Mouse (Mus musculus) liver, embryonic 12.5 days (tissue): ENCODE data around the gene Wipi2. TPM values are rescaled to one million over a fixed set of nuclear protein-coding genes. Genes with fewer than 3 reads are reported as not detected.
A peak's percentile ranks its signal among the peaks of the same experiment; 100 is the strongest.

Experiments used
- ATAC-seq: fragments of 200-750 bp; cut with Nextera tagmentation; 2 replicates; pipeline ENCODE4 v1.8.0; 2017; ENCODE audit warnings: moderate number of reproducible peaks, mild to moderate bottlenecking, moderate library complexity
- H3K27ac ChIP-seq: fragments of 300-500 bp; sonication (generic); 2 replicates; pipeline ENCODE4 v1.5.1; 2016; ENCODE audit warnings: mild to moderate bottlenecking
- H3K27me3 ChIP-seq: fragments of 300-500 bp; sonication (generic); replicated peaks from 2 replicates; pipeline ENCODE4 v1.6.1; 2016; ENCODE audit warnings: mild to moderate bottlenecking, moderate library complexity
- H3K36me3 ChIP-seq: fragments of 300-500 bp; sonication (generic); 2 replicates; pipeline ENCODE4 v1.6.1; 2016; ENCODE audit warnings: mild to moderate bottlenecking, moderate library complexity
- H3K4me1 ChIP-seq: fragments of 300-500 bp; sonication (generic); 2 replicates; pipeline ENCODE4 v1.6.1; 2016
- H3K4me2 ChIP-seq: fragments of 300-500 bp; sonication (generic); 2 replicates; pipeline ENCODE4 v1.6.1; 2016; ENCODE audit warnings: mild to moderate bottlenecking, moderate library complexity
- H3K4me3 ChIP-seq: fragments of 300-500 bp; sonication (generic); 2 replicates; pipeline ENCODE4 v1.5.1; 2016; ENCODE audit warnings: mild to moderate bottlenecking, moderate library complexity
- H3K9ac ChIP-seq: fragments of 300-500 bp; sonication (generic); 2 replicates; pipeline ENCODE4 v1.6.1; 2016; ENCODE audit warnings: mild to moderate bottlenecking, moderate library complexity
- H3K9me3 ChIP-seq: fragments of 300-500 bp; sonication (generic); replicated peaks from 2 replicates; pipeline ENCODE4 v1.6.1; 2016; ENCODE audit warnings: mild to moderate bottlenecking, moderate library complexity
- WGBS: fragments of 180-500 bp; shearing (Covaris S2); methylation state at CpG from one replicate; pipeline ENCODE4 v1.1.7; 2016; ENCODE audit not compliant: insufficient replicate concordance; 5-methylcytosine and 5-hydroxymethylcytosine counted together
- polyA plus RNA-seq: library from polyadenylated mRNA; unstranded; fragments of >200 nt; fragmentation: Nextera tagmentation; extraction: Ambion mirVana; gene quantifications from 2 replicates; pipeline ENCODE4 v1.2.1, GENCODE M21; 2016

Wipi2 gene
- polyA plus RNA-seq, 1 experiment from 2014 or later, result 50.1 TPM

GRCm38 (mm10) chr5:142637823-142638222 lies 10.3 kb downstream of the Wipi2 start:
- no peaks in the 10 kb centered on the region for H3K9me3 ChIP-seq
- peak overlapping the region; percentile 77 for H3K27ac ChIP-seq
- peaks cover 52% of the 10 kb centered on the region for H3K4me1 ChIP-seq
- H3K27me3 ChIP-seq, result no peaks in the 10 kb centered on the region
- peak; percentile 98 for ATAC-seq
- H3K4me3 ChIP-seq, result no peak overlapping the region
- 52% methylated on average over 5 of the region's 5 CpGs for WGBS
- peaks cover 99% of the 10 kb centered on the region for H3K36me3 ChIP-seq
- peak overlapping the region; percentile 31 for H3K4me2 ChIP-seq
- no peak overlapping the region for H3K9ac ChIP-seq

- Histone ChIP-seq H3K4me1 (peaks cover 52% of the 10 kb centered on the region), H3K27ac (no peak overlapping the region), H3K9ac (no peak overlapping the region), H3K9me3 (no peaks in the 10 kb centered on the region), H3K4me3 (no peak overlapping the region), H3K36me3 (peaks cover 95% of the 10 kb centered on the region), H3K27me3 (no peaks in the 10 kb centered on the region), H3K4me2 (no peak overlapping the region)
- 81% methylated on average over 5 of the region's 5 CpGs for WGBS
- no peak for ATAC-seq
Observed at GRCm38 (mm10) chr5:142640088-142640487, 12.6 kb downstream of the Wipi2 start.

- ATAC-seq, result no peak
- H3K9me3 ChIP-seq, result no peaks in the 10 kb centered on the region
- H3K27ac ChIP-seq, result no peak overlapping the region
- H3K4me2 ChIP-seq, result no peak overlapping the region
- H3K9ac ChIP-seq, result no peak overlapping the region
- 89% methylated on average over 6 of the region's 6 CpGs for WGBS
- no peak overlapping the region for H3K4me3 ChIP-seq
- H3K27me3 ChIP-seq, result no peaks in the 10 kb centered on the region
- H3K36me3 ChIP-seq, result peaks cover 90% of the 10 kb centered on the region
- H3K4me1 ChIP-seq, result peaks cover 45% of the 10 kb centered on the region
Observed at GRCm38 (mm10) chr5:142641331-142642051, 14.0 kb downstream of the Wipi2 start.

- Histone ChIP-seq H3K27ac (peak overlapping the region; percentile 96), H3K9ac (peak overlapping the region; percentile 39)
- ATAC-seq, result peak; percentile 8
Observed at GRCm38 (mm10) chr5:142648162-142648561, 20.7 kb downstream of the Wipi2 start.

GRCm38 (mm10) chr5:142649460-142650050 lies 22.1 kb downstream of the Wipi2 start:
- Histone ChIP-seq H3K27ac (peak overlapping the region; percentile 96), H3K4me2 (peak overlapping the region; percentile 72), H3K4me1 (peaks cover 83% of the 10 kb centered on the region), H3K9ac (peak overlapping the region; percentile 56), H3K36me3 (peaks cover 31% of the 10 kb centered on the region), H3K9me3 (no peaks in the 10 kb centered on the region), H3K4me3 (peak overlapping the region; percentile 31), H3K27me3 (no peaks in the 10 kb centered on the region)
- ATAC-seq, result no peak
- WGBS, result 72% methylated on average over 4 of the region's 4 CpGs

More at GRCm38 (mm10) chr5:142648162-142648561, 20.7 kb downstream of the Wipi2 start:
- Histone ChIP-seq H3K9me3 (no peaks in the 10 kb centered on the region), H3K36me3 (peaks cover 34% of the 10 kb centered on the region), H3K4me1 (peaks cover 69% of the 10 kb centered on the region), H3K4me2 (peak overlapping the region; percentile 36), H3K4me3 (no peak overlapping the region), H3K27me3 (no peaks in the 10 kb centered on the region)
- WGBS, result 73% methylated on average over 7 of the region's 7 CpGs

DNA sequence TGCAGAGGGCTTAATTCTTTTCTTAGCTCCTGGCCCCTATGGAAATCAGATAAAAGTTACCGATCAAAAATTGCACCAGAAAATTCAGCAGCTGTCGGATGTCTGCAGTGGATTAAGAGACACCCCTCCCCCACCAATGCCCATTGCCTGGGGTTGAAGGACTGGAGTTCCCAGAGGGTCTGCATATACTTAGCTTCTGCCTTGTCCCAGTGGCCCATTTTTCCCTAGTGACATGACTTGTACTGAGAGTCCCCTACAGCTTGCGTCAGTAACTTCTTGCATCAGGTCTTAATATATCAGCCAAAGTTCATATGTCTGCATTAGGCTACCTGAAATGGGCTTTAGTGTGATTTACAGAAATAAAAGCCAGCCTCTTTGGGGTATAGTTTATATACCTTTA lies 22.9 kb downstream of the Wipi2 start:
- WGBS, result 15% methylated on average over 3 of the region's 3 CpGs
- Histone ChIP-seq H3K36me3 (peaks cover 30% of the 10 kb centered on the region), H3K27ac (peak overlapping the region; percentile 96), H3K27me3 (no peaks in the 10 kb centered on the region), H3K9ac (peak overlapping the region; percentile 56), H3K9me3 (no peaks in the 10 kb centered on the region), H3K4me3 (peak overlapping the region; percentile 31), H3K4me2 (peak overlapping the region; percentile 72), H3K4me1 (peaks cover 83% of the 10 kb centered on the region)
- peak; percentile 46 for ATAC-seq

DNA sequence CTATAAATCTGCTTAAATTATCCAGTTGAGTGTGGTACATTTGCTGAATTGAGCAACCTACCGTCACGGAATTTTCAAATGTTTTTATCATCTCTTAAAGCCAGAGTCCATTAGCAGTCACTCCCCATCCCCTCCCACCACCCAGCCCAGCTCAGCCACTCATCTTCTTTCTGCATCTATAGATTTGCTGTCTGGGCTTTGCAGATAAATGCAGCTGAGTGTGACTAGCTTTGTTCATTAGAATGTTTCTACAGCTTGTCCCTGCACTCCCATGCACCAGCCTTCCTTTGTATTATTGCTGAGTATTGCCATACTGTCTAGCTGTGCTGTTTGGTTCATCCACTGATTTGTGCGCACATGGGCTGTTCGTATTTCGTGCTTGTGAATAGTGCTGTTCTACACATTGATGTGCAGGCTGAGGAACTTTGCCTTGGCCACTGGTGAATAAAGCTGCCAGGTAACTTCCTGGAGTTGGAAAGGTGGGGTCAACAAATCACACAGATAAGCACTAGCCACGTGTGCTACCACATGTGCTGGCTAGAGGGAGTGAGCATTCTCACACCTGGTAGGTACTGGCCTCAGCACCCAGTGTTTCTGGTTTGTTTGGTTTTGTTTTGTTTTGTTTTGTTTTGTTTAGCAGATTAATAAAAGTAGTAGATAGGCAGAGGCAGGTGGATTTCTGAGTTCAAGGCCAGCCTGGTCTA lies 23.4 kb downstream of the Wipi2 start:
- Histone ChIP-seq H3K4me1 (peaks cover 82% of the 10 kb centered on the region), H3K9me3 (no peaks in the 10 kb centered on the region), H3K9ac (peak overlapping the region; percentile 56), H3K4me2 (peak overlapping the region; percentile 72), H3K4me3 (peak overlapping the region; percentile 31), H3K27me3 (no peaks in the 10 kb centered on the region), H3K27ac (peak overlapping the region; percentile 96), H3K36me3 (peaks cover 33% of the 10 kb centered on the region)
- 32% methylated on average over 6 of the region's 6 CpGs for WGBS
- peak; percentile 93 for ATAC-seq

- no peaks in the 10 kb centered on the region for H3K27me3 ChIP-seq
- H3K4me1 ChIP-seq, result peaks cover 73% of the 10 kb centered on the region
- no peak overlapping the region for H3K4me3 ChIP-seq
- ATAC-seq, result peak; percentile 25; the same call in 1 of the 2 replicates
- peak overlapping the region; percentile 72 for H3K4me2 ChIP-seq
- H3K36me3 ChIP-seq, result peaks cover 36% of the 10 kb centered on the region
- peak overlapping the region; percentile 96 for H3K27ac ChIP-seq
- peak overlapping the region; percentile 42 for H3K9ac ChIP-seq
- WGBS, result 74% methylated on average over 4 of the region's 4 CpGs
- H3K9me3 ChIP-seq, result no peaks in the 10 kb centered on the region
Observed at GRCm38 (mm10) chr5:142652266-142652665, 24.8 kb downstream of the Wipi2 start.

DNA sequence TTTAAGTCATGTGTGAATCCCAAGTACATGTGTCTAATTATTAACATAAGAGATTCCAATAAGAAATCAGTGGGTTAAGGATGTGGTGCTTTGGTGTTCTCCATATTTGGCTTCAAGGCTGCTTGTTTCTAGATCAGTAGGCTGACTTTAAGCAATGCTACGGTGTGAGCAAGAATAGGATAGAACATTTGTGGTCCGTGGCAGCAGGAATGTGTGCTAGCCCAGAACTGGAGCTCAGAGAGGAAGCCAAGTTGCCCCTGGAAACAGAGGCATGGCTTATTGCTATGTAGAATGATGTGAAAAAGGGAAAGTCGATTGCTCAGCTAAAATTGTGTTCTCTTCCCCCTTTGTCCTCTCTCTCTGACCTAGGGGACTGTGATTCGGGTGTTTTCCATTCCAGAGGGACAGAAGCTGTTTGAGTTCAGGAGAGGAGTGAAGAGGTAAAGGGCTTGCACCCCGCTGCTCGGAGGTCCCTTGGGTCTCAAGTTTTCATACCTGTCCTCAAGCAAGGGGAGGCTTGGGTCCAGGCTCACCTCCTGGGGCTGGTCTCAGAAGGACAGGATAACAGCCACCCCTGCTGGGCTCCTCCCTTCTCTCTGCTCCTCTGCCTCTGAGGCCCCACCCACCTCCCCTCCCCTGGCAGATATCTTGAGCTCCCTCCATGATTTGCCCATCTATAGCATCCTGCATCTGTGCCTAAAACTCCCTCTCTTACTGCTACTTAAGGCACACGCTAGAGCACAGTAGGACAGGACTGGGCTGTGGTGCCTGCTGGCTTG lies 33.3 kb downstream of the Wipi2 start:
- peak; percentile 65; the same call in 1 of the 2 replicates for ATAC-seq
- Histone ChIP-seq H3K27ac (no peak overlapping the region), H3K9ac (no peak overlapping the region), H3K4me1 (peaks cover 6% of the 10 kb centered on the region), H3K27me3 (no peaks in the 10 kb centered on the region), H3K4me3 (no peak overlapping the region), H3K36me3 (peaks cover 100% of the 10 kb centered on the region), H3K9me3 (no peaks in the 10 kb centered on the region), H3K4me2 (no peak overlapping the region)
- 87% methylated on average over 7 of the region's 7 CpGs for WGBS

DNA sequence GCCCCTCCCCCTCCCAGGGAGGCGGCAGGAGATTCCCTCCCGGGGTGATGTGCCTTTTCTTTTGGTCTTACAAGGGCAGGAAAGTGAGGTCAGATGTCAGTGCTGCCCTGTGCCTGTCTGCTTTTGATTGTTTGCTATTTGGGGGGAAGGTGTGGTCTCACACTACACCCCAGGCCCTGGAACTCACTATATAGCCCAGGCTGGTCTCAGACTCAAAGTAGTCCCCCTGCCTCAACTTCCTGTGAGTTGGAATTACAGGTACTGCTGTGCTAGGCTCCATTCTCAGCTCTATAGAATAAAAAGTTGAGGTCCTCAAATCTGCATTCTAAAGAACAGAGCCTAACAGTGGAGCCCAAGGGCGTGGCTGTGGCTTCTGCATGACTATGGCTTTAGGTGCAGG lies 40.4 kb downstream of the Wipi2 start:
- H3K27ac ChIP-seq, result no peak overlapping the region
- no peak overlapping the region for H3K4me2 ChIP-seq
- ATAC-seq, result no peak
- no peak overlapping the region for H3K4me3 ChIP-seq
- H3K4me1 ChIP-seq, result no peaks in the 10 kb centered on the region
- no peaks in the 10 kb centered on the region for H3K9me3 ChIP-seq
- 67% methylated on average over 3 of the region's 3 CpGs for WGBS
- H3K9ac ChIP-seq, result no peak overlapping the region
- H3K36me3 ChIP-seq, result peaks cover 87% of the 10 kb centered on the region
- no peaks in the 10 kb centered on the region for H3K27me3 ChIP-seq

GRCm38 (mm10) chr5:142668556-142669263 lies 41.2 kb downstream of the Wipi2 start:
- Histone ChIP-seq H3K9ac (no peak overlapping the region), H3K4me1 (no peaks in the 10 kb centered on the region), H3K36me3 (peaks cover 80% of the 10 kb centered on the region), H3K4me3 (no peak overlapping the region), H3K4me2 (no peak overlapping the region), H3K27ac (no peak overlapping the region), H3K9me3 (no peaks in the 10 kb centered on the region), H3K27me3 (no peaks in the 10 kb centered on the region)
- 81% methylated on average over 11 of the region's 11 CpGs for WGBS
- ATAC-seq, result no peak
